Mouse (Mus musculus) spleen, embryonic (tissue): ENCODE results near the gene Slc4a1ap.
"Not testable (repeated sequence)": the region's sequence is repeated elsewhere in the genome, so short reads cannot be mapped to it uniquely, and the experiment has no call there.

ENCODE experiments used
- CTCF ChIA-PET: fragments of 350-600 bp; sonication (Branson Sonifier 250); formaldehyde crosslinking; loops from one replicate; lab custom pipeline; 2022; lab: Charles Lee

Gene Slc4a1ap

GRCm38 (mm10) chr5:31526354-31527116, at the start of gene Slc4a1ap:
Slc4a1ap (plus strand) TSS chr5:31526995.
- CTCF ChIA-PET = no interaction called here

DNA sequence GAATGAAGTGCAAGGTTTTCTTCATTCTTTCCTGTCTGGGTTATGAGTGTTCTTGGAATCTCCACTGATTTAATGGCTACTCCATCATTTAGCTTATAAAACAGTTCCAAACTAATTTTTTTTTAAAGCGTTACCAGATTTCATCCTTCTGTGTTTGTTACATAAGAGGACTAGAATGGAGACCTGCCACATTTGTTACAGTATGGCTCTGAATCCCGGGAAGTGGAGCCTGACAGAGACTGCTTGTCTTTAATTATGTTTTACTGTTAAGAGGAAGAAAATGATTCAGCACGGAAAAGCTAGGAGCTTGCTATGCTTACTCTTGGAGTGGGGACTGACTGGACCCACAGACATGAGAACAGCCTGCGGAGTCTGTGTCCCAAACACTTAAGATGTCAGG, 46.3 kb upstream of the Slc4a1ap start:
- CTCF ChIA-PET = no interaction called here

DNA sequence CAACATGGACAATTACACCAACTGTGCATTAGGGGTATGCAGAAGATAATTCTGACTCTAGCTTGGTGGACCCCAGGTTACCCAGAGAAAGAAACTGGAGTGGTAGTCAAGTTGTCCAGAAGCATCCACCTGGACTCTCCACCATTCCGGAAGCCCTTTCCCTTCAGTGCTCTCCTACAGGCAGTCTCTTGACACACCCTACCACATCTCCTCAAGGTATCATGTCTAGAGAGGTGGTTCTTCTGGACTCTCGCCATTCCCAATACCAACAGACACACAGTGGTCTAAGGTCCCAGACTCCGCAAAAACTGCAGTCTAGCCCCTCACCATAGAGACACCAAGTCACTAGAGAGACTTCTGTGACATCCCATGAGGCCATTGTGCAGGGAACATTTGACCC, 41.4 kb upstream of the Slc4a1ap start, which contains the start of gene 4930548H24Rik:
Gene 4930548H24Rik, plus strand, starts transcription at position 301 of the 400 bp plus-strand sequence.
- CTCF ChIA-PET = no interaction called here

- CTCF ChIA-PET = no interaction called here
Observed at GRCm38 (mm10) chr5:31487889-31488288, 38.9 kb upstream of the Slc4a1ap start.

DNA sequence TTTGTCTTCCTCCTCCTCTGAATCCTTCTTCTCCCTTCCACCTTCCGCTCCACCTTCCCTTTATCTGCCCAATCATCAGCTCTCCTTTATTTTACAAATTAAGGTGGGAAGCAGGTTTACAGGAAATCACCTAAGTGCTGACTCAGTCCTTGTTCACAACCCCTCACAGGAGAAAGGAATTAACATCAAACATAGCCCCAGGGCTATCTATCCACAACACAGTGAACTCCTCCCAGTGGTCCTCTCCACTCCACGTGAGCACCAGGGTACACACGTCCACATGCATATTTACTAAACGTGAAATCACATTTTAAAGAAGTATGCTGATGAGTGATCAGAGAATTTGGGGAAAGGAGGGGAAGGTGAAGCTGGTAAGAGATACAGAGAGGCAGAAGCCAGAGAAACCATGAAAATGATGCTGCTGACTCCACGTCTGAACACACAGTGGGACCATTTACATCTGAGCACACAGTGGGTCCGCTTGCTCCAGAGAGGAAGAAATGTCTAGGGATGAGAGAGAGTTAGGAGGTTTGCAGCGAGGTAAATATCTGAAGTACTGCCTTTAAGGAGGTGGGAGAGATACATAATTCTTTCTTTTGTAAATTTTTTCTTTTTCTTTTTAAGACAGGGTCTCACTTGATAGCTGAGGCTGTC, 37.6 kb upstream of the Slc4a1ap start:
- CTCF ChIA-PET = no interaction called here

- CTCF ChIA-PET = no interaction called here
Observed at GRCm38 (mm10) chr5:31492031-31492430, 34.8 kb upstream of the Slc4a1ap start.

DNA sequence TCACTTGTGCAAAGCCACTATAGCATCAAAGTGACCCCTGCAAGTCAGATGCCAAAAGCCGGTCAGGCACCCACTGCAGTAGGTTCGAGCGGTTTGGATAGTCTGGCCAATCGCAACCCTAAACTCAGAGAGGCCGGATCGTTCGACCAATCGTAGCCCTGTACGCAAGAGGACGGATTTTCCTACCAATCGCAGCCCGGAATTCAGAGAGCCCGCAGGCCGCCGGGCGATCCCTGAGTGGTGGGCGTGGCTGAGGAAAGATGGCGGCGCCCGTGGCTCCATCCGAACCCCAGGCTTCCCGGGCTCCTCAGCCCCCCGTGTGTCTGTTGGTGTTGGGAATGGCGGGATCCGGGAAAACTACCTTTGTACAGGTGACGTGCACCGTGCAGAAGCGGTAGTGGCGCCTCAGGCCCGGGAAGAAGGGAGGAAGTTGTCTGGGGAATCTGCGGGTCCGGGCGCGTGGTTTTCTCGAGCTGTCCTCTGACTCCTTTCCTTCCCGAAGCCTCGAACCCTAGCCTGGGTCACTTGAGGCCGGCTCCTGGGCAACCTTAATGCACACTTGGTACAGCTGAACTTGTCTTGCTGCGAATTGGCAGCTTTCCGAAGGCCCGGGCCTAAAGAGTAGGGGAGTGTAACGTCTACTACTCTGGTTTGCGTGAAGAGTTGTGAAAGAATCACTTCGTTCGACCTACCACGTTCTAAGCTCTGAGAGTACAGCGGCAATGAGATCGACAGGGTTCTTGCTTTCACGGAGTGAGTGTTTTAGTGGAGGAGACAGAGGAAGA, 32.1 kb upstream of the Slc4a1ap start, which contains the start of gene Gpn1:
Gene Gpn1, plus strand, starts transcription at position 229 of the 785 bp plus-strand sequence.
- CTCF ChIA-PET = interaction anchor here (0.6 kb wide), 1 partner anchor 1018 kb away, joined by 3 read pairs; no protein-coding TSS in a partner anchor

DNA sequence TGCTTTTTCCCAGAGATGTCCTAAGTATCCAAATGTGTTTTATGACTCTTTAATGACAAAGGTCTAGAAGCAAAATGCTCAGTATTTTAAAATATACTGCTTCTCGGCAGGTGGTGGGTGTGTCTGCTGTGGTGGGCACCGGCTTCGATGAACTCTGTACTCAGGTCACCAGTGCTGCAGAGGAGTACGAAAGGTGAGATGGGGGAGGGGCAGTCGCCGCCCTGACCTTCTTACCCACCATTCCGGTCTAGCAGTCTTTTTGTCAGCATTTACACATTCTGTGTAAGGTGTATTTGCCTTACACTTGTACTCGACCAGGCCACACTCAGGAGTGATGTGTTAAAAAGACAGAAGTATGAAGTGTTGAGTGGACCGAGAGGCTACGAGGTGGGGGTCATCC, 22.0 kb upstream of the Slc4a1ap start:
- CTCF ChIA-PET = interaction anchor here (0.6 kb wide), 1 partner anchor 19 kb away, joined by 4 read pairs; no protein-coding TSS in a partner anchor

- CTCF ChIA-PET = interaction anchor here (0.5 kb wide), 1 partner anchor 1547 kb away, joined by 3 read pairs; no protein-coding TSS in a partner anchor
Observed at GRCm38 (mm10) chr5:31512481-31512880, 14.3 kb upstream of the Slc4a1ap start.

DNA sequence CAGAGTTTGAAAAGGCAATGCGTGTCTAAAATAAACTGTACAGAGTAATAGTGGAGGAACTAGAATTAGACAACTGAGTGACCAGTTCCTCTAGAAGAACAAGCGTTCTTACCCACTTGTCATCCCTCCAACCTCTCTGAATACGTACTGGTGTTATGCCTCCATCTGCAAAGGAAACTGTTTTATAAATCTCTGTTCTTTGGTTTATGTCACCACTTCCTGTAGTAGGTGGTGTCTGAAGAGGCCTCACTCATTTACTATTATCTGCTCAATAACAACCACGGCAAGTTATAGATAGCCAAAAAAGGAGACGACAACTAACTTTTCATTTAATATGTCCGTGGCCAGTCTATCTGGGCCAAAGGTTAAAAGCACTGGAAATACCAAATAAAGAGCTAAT, 6.2 kb upstream of the Slc4a1ap start:
- CTCF ChIA-PET = interaction anchor here (0.6 kb wide), 1 partner anchor 15 kb away, joined by 3 read pairs; no protein-coding TSS in a partner anchor

GRCm38 (mm10) chr5:31527117-31527680, 404 bp downstream of the Slc4a1ap start:
- CTCF ChIA-PET = no interaction called here

GRCm38 (mm10) chr5:31527707-31528106, 912 bp downstream of the Slc4a1ap start, which contains the start of gene Supt7l:
Supt7l (minus strand) TSS chr5:31527807.
- CTCF ChIA-PET = not testable (repeated sequence)

GRCm38 (mm10) chr5:31528560-31528959, 1.8 kb downstream of the Slc4a1ap start:
- CTCF ChIA-PET = no interaction called here

GRCm38 (mm10) chr5:31535228-31535627, 8.4 kb downstream of the Slc4a1ap start:
- CTCF ChIA-PET = interaction anchor here (1.0 kb wide), 1 partner anchor 14 kb away, joined by 3 read pairs; no protein-coding TSS in a partner anchor

- CTCF ChIA-PET = no interaction called here
Observed at GRCm38 (mm10) chr5:31559401-31559800, 32.6 kb downstream of the Slc4a1ap start.

- CTCF ChIA-PET = interaction anchor here (0.9 kb wide), 1 partner anchor 35 kb away, joined by 4 read pairs; no protein-coding TSS in a partner anchor
Observed at GRCm38 (mm10) chr5:31560352-31560751, 33.6 kb downstream of the Slc4a1ap start.

- CTCF ChIA-PET = interaction anchor here (0.7 kb wide), 1 partner anchor 635 kb away, joined by 3 read pairs; no protein-coding TSS in a partner anchor
Observed at GRCm38 (mm10) chr5:31562036-31562666, 35.4 kb downstream of the Slc4a1ap start.

- CTCF ChIA-PET = interaction anchor here (0.9 kb wide), 1 partner anchor 15 kb away, joined by 3 read pairs; no protein-coding TSS in a partner anchor
Observed at GRCm38 (mm10) chr5:31563496-31563895, 36.7 kb downstream of the Slc4a1ap start.

GRCm38 (mm10) chr5:31563905-31564304, 37.1 kb downstream of the Slc4a1ap start:
- CTCF ChIA-PET = interaction anchor here (0.9 kb wide), 1 partner anchor 15 kb away, joined by 3 read pairs; no protein-coding TSS in a partner anchor

DNA sequence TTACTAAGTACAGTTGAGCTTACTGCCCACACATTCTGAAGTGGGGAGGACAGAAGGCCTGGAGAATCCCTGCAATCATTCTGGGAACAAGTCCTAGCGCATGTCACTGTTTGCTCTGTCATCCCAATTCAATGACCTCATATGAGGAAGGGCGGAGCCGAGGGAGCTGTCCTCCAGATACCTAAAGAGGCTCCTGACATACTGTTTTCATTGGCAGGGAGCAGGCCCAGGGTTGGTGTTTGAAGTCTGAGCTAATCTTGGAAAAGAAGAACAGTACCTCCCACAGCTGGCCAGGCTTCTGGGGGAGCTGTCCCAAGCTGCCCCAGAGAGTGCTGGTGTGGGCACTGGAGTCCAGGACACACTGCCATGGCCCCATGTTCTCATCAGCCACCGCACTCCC, 38.2 kb downstream of the Slc4a1ap start:
- CTCF ChIA-PET = interaction anchor here (0.7 kb wide), 1 partner anchor 794 kb away, joined by 11 read pairs; no protein-coding TSS in a partner anchor
